Mouse (Mus musculus): Measurements from ENCODE around the gene Sec24b. TPM values are rescaled to one million over a fixed set of nuclear protein-coding genes. Genes with fewer than 3 reads are reported as not detected.

Gene Sec24b
- 10 to 100 TPM; 58.6 to 65.4 TPM for total RNA-seq (2021)

DNA sequence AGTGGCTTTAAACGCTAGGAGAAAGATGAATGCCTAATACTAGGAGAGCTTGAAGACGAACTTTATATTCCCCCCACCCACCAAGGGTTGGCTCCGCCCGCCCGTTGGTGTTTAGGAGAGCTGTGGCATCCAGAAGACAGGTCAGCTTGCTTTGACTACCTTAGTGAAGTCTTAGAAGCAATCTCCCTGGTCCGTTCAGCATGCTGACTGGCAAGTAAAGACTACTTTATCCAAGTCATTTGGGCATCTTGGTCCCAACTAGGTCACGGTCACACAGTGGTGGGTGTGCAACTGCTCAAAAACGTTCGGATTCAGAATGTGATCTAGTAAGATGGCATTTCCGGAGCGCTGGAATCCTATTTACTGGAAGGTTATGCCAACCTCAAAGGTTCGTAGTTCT, at the start of gene Sec24b:
TSS of gene Sec24b (minus strand) at position 273 of the 400 bp plus-strand sequence.
- peak in 1 of 2 experiments; percentile 36 for DNase-seq

DNA sequence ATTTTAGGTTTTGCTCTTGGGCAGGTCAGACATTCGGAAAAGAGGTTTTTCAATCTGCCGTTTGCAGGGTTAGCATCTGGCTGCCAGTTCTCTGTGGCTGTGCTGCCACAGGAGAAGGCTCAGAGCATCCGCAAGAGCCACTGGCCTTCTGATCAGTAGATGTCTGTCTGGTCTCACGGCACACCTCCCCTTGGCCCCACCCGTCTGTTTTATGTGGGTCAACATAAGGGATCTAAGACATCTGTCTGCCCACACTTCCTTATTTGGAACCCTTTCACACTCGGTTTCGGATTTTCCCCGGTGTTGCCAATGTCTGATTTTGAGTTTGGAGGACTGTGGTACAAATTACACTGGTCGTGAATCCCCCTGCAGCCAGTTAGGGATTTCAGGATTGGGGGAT, 43.1 kb upstream of the Sec24b start:
- DNase-seq: no peak

DNA sequence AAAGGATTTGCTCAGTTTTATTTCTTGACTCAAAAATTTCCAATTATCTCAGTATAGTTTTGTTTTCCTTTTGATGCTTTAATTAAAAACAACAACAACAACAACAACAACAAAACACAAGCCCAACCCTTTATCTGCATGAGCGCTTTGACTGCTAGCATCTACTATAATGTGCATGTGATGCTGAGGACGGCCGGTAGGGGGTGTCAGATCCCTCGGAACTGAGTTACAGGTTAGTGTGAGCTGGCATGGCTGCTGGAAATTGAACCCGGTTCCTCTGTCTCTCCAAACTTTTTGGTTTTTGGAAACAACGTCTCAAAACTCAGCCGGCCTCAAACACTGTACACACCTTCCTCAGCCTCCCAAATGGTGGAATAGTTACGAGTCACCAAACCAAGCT, 42.1 kb upstream of the Sec24b start:
- DNase-seq: no peak

DNA sequence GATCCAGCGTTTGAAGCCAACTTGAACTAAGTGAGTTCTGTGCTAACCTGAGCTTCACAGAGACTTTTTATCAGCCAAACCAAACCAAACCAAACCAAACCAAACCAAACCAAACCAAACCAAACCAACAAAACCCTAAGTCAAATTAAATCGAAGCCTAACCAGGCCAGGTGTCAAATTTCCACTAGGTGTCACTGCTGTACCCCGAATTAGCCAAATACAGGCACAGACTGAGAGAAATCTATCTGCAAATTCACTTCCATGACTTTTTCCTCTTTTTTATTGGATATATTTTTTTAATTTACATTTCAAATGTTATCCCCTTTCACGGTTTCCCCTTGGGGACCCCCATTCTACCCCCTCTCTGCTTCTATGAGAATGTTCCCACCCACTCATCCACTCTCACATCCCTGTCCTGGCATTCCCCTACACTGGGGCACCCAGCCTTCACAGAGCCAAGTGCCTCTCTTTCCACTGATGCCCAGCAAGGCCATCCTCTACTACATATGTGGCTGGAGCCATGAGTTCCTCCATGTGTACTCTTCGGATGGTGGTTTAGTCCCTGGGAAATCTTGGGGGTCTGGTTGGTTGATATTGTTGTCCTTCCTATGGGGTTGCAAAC, 33.9 kb upstream of the Sec24b start:
- peak; percentile 18 to 47 for DNase-seq

DNA sequence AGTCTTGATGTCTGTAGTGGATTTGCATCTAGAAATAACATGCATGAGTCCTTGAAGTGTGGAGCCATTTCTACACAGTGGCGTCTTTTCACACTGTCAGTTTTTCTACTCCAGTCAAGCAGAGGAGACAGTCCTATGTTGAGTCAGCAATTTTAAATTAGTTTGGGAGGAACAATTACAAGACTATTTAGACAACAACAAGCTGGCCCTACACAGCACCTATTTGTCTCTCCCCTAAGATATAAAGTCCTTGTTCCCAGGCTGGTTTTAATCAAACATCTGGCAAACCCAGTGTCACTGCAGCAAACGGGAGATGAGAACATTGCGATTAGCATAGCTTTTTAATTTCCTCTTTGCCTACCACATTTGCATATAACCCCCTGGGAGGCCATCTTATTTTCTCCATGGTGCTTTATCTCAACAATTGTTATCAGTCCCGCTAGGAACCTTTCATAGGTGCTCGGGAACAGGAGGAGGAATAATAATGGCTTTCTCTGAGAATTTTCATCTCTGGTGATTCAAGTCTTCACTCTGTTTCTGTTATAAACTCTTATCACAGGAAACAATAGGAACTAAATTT, 32.9 kb upstream of the Sec24b start:
- no peak for DNase-seq

DNA sequence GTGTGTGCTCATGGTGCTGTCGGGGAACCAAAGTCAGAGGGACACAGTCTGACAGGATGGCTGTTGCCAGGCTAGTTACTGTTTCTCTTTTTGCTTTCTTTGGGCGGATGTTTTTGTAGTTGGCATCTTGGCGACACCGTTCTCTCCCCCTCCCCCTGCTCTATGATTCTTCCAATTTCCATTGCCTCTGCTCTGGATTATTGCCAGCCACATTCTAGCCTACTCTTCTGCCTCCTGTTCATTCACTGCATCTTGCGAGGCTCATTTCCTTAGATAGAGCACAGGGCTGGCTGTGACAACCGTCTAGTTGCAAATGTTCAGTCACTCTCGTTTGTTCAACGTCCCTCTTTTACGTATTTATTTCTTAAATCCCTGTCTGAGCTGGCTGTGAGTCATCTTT, 29.1 kb upstream of the Sec24b start:
- DNase-seq: no peak

DNA sequence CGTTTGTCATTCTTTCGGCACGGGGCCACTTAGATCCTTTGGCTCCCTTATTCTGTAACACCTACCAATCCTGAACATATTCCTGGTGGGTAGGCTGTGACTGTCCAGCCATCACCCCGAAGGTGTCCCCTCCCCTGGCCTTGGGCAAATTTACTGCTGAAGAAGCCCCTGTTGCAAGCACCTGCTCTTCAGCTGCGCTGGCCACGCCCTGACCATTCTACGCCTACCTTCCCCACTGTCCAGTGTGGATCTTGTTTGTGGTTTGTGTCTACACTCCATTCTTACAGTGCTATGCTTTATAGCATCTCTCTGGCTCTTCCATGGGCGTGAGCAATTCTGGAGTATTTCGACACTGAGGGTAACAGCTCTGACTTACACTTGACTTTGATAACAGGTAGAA, 27.3 kb upstream of the Sec24b start:
- DNase-seq: no peak

DNA sequence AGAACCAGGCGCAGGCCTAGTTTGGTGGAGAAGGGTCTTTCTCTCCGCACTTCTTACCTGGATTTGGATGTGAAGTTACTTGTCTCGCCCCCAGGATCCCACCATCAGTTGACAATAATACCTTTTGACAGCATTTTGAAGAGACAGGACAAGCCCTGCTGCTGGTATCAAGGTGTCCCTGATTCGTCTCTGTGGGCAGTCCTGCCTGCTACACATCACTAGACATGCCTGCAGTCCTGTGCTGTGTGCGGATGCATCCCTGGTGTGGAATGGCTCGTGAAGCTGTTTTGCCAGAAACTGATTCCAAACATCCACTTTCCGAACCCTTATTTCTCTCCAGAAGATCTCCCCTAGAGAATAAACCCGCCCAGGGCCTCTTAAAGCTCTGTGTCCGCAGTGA, 26.1 kb upstream of the Sec24b start:
- DNase-seq: no peak

DNA sequence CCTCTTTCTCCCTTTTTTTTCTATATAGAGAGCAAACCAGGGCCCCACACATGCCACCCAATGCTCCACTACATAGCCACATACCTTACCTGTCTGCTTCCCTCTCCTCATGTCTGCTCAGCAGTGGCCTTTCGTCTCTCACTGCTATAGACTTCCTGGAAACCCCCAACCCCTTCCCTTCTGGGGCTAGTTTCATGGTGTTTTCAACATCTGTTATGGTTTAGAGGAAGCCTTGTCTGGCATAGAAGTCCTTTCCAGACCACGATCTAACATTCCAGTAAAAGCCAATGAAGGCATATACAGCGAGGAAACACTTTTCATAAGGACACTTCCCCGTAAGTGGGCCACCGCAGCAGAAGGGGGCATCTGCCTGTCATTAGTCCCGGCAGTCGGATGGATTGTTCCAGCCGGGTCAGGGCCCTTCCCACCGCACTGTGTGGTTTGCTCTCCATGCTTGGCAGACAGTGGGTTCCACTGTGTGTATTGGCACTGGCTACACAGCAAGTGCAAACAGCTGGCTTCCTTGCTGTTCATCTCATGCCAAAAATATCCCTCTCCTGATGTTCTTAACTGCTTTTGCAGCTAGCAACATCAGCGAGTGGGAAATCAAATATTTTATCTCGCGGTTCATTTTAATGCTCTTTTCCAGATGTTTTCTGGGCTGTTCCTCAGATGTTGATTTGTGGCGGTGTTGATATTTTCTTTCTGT, 25.2 kb upstream of the Sec24b start:
- no peak for DNase-seq

DNA sequence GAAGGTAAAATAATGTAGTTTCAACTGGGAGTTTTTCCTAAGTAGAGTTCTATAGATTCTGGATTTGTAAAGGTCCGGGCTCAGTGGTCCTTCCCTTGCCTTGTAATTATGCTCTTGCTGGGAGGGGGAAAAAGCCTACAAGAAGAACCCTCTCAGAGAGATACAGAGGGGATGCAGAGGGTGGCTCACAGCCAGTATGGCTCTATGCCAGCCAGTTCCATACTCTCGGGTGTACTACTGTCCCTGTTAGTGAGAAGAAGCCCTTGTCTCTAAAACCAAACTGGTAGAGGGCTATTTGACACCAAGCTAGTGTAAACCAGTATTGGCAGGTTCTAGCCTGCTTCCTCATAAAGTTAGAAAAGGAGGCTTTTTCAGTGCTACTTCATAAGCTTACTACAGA, 22.0 kb upstream of the Sec24b start:
- no peak for DNase-seq

DNA sequence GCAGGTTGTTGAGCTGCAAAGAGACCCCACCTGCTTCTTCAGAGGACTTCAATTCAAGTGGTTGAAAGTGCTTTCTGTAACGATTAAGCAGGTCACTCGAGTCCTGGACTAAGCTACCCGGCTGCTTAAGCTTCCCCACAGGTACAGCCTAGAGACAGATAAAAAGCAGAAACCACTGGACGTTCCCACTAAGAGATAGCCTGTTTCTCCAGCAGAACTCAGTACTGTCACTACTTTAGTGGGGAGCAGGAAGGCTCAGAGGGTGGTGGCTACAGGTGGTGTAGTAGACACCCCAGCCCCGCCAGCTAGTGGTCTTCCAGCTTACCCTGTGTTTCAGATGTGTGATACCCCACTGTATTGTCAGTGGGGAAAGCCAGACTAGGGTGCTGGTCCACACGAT, 19.3 kb upstream of the Sec24b start:
- no peak for DNase-seq

DNA sequence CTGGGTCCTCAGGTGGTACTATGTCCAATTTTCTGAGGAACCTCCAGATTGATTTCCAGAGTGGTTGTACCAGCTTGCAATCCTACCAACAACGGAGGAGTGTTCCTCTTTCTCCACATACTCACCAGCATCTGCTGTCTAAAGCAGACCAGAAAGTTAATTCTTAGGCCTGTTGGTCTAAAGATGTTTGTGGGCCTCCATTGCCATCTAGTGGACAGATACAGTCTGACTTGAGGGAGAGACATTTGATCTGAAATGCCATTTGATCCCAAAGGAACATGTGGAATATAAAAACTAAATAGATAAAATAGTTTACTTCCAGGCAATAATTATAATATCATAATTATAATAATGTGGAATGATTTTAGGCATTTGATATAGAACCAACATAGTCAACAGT, 18.4 kb upstream of the Sec24b start:
- DNase-seq: peak; percentile 33 to 59

DNA sequence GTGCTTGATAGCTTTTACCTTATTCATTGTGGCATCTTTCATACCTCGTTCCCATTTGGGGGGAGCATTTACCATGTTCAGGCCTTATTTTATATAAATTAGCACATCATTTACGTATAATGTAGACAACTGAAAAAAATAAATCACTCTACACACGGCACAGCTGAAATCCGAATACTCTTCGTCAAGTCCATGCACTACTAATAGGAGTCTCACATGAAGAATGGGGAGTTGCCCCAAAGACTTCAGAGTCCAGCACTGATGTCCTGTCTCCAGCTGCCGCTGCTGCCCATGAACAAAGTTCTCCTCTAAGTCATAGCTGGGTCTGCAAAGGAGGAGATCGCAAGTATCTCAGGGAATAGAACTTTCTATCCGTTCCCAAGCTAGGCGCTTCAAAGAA, 15.9 kb upstream of the Sec24b start:
- no peak for DNase-seq

DNA sequence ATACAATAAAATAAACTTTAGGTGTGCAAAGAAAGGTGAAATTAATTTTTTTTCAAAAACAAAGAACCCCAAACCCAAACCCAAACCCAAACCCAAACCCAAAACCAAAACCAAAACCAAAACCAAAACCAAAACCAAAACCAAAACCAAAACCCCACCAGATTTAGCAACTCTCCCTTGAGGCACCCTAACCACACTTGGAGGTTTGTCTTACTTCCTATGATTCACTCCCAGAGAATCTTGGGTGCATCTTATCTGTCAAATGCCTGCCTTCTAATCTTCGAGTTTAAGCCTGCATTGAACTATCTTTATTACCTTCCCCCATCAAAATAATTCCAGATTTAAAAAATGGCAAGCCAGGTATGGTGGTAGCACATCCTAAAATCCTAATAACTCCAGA, 14.4 kb upstream of the Sec24b start:
- DNase-seq: no peak

DNA sequence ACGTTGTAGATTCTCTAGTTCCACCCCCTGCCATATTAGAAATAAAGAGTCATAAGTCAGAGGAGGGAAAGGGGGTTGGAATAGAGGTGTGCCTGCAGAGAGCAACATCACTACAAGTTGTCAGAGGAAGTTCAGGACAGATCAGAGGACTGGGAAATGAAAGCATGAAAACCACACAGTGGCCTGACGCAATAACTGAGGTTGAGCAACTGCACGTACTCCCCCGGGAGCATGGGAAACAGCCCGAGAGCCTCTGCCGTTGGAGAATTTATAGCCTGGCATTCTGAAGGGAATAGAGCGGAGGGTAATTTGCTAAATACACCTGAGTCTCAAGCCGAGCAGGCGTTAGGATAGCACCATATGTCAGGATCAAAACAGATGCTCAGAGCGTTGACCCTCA, 11.7 kb upstream of the Sec24b start:
- DNase-seq: no peak

DNA sequence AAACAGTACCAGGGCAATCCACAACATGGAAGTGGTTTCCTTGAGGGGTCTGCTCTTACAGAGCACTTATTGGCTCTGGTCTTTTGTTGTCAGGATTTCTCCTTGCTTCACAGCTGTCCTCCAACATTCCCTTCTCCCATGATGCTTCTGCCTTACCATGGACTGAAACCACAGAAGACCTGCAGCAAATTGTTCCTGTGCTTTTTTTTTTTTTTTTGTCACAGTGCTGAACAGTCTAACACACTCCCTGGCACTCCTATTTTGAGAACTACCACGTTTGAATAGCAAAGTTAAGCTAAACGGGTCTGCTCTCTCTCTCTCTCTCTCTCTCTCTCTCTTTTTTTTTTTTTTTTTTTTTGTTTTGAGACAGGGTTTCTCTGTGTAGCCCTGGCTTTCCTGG, 10.6 kb upstream of the Sec24b start:
- DNase-seq: no peak

DNA sequence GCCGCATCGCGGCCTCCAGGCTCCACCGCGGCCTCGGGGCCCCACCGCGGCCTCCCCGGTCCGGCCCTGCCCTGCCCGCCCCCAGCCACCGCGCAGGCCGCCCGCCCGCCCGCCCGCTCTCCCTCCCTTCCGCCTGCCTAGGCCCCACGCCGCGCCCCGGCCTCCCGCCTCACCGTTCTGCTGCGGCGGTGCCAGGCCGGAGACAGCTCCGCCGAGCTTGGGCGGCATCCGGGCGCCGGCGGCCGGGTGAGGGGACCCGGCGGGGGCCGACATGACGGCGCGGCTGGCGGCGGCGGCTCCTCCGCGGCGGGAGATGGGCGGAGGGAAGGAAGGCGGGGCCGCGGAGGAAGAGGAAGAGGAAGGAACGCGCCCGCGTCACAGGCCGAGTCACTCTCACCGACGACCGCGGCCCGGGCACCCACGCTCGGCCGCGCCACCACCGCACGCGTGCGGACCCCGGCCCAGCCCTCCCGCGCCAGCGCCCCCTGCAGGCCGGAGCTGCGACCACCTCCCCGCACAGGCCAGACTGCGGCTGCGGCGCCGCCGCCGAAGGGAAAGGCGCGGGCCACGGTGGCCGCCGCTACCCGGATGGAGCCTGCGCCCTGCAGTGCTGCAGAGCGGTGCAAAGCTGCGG, 840 bp downstream of the Sec24b start:
- peak; percentile 83 for DNase-seq

DNA sequence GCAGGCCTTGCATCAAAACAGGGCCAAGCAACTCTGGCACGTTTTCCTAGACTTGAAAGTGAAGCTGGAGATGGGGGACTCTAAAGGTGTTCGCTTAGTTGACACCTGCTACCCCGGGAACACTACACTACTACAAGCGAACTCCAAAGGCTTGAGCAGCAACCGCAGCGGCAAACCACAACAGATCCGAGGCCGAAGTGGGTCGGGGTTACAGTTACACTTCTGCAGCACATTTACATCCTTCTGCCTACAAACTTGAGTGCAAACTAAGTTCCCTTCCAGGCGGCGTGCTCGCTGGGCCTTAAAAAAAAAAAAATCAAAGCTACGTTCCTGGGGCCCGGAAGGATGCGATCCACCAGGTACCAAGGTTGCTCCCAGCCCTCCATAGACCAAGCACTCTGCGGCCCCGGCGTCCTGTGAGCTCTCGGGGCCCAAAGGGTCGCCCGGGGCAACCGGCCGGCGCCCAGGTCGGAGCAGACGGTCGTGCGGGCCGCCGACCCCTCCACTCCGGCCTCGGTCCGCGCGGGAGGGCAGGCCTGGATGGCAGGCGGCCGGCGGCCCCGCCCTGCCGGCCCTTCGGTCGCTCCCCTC, 1.5 kb downstream of the Sec24b start:
- peak; percentile 18 to 20 for DNase-seq

DNA sequence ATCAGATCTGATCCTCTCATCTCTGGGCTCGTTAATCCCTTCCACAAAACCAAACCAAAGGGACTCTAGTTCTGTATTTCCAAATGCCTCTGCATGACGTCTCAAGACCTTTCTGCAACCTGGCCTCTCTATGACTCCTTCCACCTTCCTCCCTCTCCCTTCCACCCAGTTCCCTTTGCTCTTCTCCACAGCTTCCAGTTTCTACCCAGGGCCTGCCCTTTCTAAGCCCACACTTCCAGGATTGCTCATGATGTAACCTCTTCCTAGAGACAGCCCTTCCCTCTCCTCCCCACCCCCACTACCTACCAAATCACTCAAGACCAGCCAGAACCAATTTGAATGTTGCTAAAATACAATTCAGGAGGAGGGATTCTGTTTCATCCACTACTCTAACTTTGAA, 2.9 kb downstream of the Sec24b start:
- no peak for DNase-seq

DNA sequence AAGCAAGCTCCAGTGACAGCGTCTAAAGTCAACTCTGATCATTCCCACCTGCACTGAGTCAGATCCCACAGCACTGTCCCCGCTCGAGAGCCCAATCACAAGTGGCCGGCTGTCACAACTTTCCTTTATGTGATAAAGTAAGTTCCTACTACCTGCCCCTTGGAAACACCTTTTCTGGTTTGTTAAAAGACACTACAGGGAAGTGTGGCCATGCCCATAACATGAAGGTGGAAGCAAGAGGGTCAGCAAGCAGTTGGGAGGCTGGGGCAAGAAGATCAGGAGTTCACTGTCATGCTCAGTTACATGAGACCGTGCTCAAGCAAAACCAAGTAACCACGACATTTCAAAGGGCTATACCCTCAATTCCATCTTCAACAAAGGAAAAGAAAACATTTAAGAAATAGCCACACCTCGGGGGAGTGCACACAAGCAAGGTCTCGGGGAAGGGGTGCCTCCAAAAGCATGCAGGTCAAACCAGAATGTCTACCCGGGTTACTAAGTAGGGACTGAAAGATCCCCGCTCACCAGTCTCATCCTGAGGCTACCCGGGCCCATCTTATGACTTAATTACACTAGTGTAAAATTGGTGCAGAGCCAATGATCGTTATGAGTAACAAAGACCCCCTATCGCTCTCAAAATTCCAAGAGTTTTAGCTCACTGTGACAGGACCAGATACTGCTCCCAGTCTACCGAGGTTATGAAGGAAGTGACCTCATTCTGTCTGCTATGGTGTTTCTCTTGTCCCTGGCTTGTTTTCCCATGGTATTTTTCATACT, 3.6 kb downstream of the Sec24b start:
- DNase-seq: no peak

DNA sequence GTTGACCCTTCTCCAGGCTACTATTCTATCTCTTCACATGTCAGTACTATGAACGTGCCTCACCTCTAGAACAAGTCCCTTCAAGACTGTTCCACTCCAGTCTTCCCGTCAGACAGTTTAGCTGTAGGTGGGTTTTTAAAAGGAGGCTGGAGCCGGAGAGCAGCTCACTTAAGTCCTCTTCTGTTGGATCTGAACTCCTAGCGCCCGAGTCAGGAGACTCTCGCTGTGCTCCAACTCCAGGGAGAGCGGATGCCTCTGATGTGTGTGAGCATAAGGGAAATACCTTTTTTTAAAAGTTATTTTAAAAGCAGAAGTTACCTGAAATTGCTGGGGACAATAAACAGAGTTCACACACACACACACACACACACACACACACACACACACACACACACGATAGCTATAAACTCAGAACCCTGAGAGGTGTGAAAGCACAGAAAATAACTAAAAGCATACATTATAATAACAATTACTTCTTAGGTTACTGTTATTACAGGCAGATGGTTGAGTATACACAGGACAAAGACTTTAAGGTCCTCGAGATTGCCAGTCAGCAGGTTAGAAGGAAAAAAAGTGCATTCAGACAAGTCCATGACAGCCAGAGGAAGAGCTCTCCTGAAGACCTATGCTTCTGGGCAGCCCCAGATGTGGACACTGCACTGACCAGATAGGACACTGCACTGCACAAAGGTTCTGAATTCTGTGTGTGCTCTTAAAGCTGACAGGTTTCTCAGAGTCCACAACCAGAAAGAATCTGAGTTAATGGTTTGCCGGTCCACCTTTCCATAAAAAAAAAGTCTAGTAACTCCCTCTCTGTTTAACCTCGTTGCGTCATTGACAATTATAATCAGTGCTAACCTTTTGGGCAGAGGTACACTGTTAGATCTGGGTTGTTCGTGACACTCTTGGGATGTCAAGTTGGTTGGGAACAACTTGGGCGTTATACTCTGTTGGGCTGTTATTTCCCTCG, 5.7 kb downstream of the Sec24b start:
- DNase-seq: no peak

Data from layer of hippocampus, postnatal 36 days (tissue).